Mouse (Mus musculus) kidney, postnatal 0 days (tissue): ENCODE results near the gene Lrrc63. TPM values are rescaled to one million over a fixed set of nuclear protein-coding genes. Genes with fewer than 3 reads are reported as not detected.
A peak's percentile ranks its signal among the peaks of the same experiment; 100 is the strongest.
"Not testable (repeated sequence)": the region's sequence is repeated elsewhere in the genome, so short reads cannot be mapped to it uniquely, and the experiment has no call there.

Source experiments
- ATAC-seq: fragments of 200-750 bp; cut with Nextera tagmentation; replicated peaks from 2 replicates; pipeline ENCODE4 v1.8.0; 2017; ENCODE audit warnings: low read depth, moderate number of reproducible peaks, moderate TSS enrichment, moderate library complexity; ENCODE audit not compliant: low FRiP score
- DNase-seq: peaks from one replicate; pipeline ENCODE4 v3.0.0-alpha.2; 2016; ENCODE audit warnings: low spot score
- H3K27ac ChIP-seq: fragments of 300-500 bp; sonication (generic); 2 replicates; pipeline ENCODE4 v1.5.1; 2014; ENCODE audit warnings: mild to moderate bottlenecking
- H3K27me3 ChIP-seq: fragments of 300-500 bp; sonication (generic); 2 replicates; pipeline ENCODE4 v1.6.1; 2014; ENCODE audit warnings: low read length, mixed read lengths; ENCODE audit not compliant: insufficient read depth
- H3K36me3 ChIP-seq: fragments of 300-500 bp; sonication (generic); 2 replicates; pipeline ENCODE4 v1.6.1; 2014; ENCODE audit warnings: low read length, mixed read lengths; ENCODE audit not compliant: insufficient read depth
- H3K4me1 ChIP-seq: fragments of 300-500 bp; sonication (generic); replicated peaks from 2 replicates; pipeline ENCODE4 v1.6.1; 2014; ENCODE audit warnings: antibody characterized with exemption, low read length, mixed read lengths; ENCODE audit not compliant: insufficient read depth
- H3K4me2 ChIP-seq: fragments of 300-500 bp; sonication (generic); 2 replicates; pipeline ENCODE4 v1.6.1; 2014; ENCODE audit warnings: mild to moderate bottlenecking, low read length, moderate library complexity, mixed read lengths
- H3K4me3 ChIP-seq: fragments of 300-500 bp; sonication (generic); replicated peaks from 2 replicates; pipeline ENCODE4 v1.5.1; 2014; ENCODE audit warnings: low read depth, low read length
- H3K9ac ChIP-seq: fragments of 300-500 bp; sonication (generic); 2 replicates; pipeline ENCODE4 v1.6.1; 2014; ENCODE audit warnings: low read depth, low read length
- H3K9me3 ChIP-seq: fragments of 300-500 bp; sonication (generic); replicated peaks from 2 replicates; pipeline ENCODE4 v1.6.1; 2016; ENCODE audit warnings: low read length, inconsistent platforms, mixed read lengths
- CTCF ChIP-seq: IDR thresholded peaks from 2 replicates; pipeline ENCODE4 v1.5.1; 2016; ENCODE audit warnings: antibody characterized with exemption, low read depth, mild to moderate bottlenecking, moderate library complexity
- WGBS: fragments of 180-500 bp; shearing (Covaris S2); extraction: QIAGEN DNeasy Blood & Tissue Kit; methylation state at CpG from one replicate; pipeline ENCODE4 v1.1.7; 2014; 5-methylcytosine and 5-hydroxymethylcytosine counted together
- polyA plus RNA-seq: library from polyadenylated mRNA; unstranded; fragments of >200 nt; fragmentation: Nextera tagmentation; extraction: Ambion mirVana; gene quantifications from 2 replicates; pipeline ENCODE4 v1.2.1, GENCODE M21; 2015

Gene Lrrc63
- polyA plus RNA-seq, 1 experiment from 2014 or later: not detected

GRCm38 (mm10) chr14:75163866-75164265 lies 33.2 kb upstream of the Lrrc63 start:
- Histone ChIP-seq H3K4me3 (no peak overlapping the region), H3K9ac (no peak overlapping the region), H3K4me2 (no peak overlapping the region), H3K27me3 (no peaks in the 10 kb centered on the region), H3K4me1 (no peaks in the 10 kb centered on the region), H3K27ac (no peak overlapping the region), H3K9me3 (no peaks in the 10 kb centered on the region), H3K36me3 (no peaks in the 10 kb centered on the region)
- DNase-seq: no peak
- no peak for TF ChIP-seq CTCF
- 85% methylated on average over 8 of the region's 8 CpGs for WGBS
- no peak for ATAC-seq

GRCm38 (mm10) chr14:75159375-75159774 lies 28.7 kb upstream of the Lrrc63 start:
- Histone ChIP-seq H3K4me3 (no peak overlapping the region), H3K27me3 (no peaks in the 10 kb centered on the region), H3K4me2 (no peak overlapping the region), H3K9me3 (no peaks in the 10 kb centered on the region), H3K4me1 (no peaks in the 10 kb centered on the region), H3K36me3 (no peaks in the 10 kb centered on the region), H3K9ac (no peak overlapping the region), H3K27ac (no peak overlapping the region)
- DNase-seq: no peak
- 92% methylated on average over 2 of the region's 2 CpGs for WGBS
- ATAC-seq: no peak
- TF ChIP-seq CTCF: no peak

- DNase-seq: no peak
- no peak for ATAC-seq
- no peak overlapping the region for H3K4me2 ChIP-seq
- H3K9ac ChIP-seq: no peak overlapping the region
- H3K27me3 ChIP-seq: no peaks in the 10 kb centered on the region
- no peaks in the 10 kb centered on the region for H3K4me1 ChIP-seq
- H3K36me3 ChIP-seq: no peaks in the 10 kb centered on the region
- no peaks in the 10 kb centered on the region for H3K9me3 ChIP-seq
- 78% methylated on average over 8 of the region's 8 CpGs for WGBS
- no peak for TF ChIP-seq CTCF
- no peak overlapping the region for H3K27ac ChIP-seq
- H3K4me3 ChIP-seq: no peak overlapping the region
Measured at GRCm38 (mm10) chr14:75154481-75154880, 23.8 kb upstream of the Lrrc63 start.

GRCm38 (mm10) chr14:75151146-75151545 lies 20.5 kb upstream of the Lrrc63 start:
- Histone ChIP-seq H3K9ac (no peak overlapping the region), H3K36me3 (no peaks in the 10 kb centered on the region), H3K4me3 (no peak overlapping the region), H3K4me2 (no peak overlapping the region), H3K9me3 (no peaks in the 10 kb centered on the region), H3K27ac (no peak overlapping the region), H3K4me1 (no peaks in the 10 kb centered on the region), H3K27me3 (no peaks in the 10 kb centered on the region)
- ATAC-seq (no peak), DNase-seq (no peak)
- 72% methylated on average over 3 of the region's 3 CpGs for WGBS
- no peak for TF ChIP-seq CTCF

- Histone ChIP-seq H3K9ac (no peak overlapping the region), H3K27ac (no peak overlapping the region), H3K27me3 (no peaks in the 10 kb centered on the region), H3K36me3 (no peaks in the 10 kb centered on the region), H3K4me3 (no peak overlapping the region), H3K4me2 (no peak overlapping the region), H3K9me3 (no peaks in the 10 kb centered on the region), H3K4me1 (no peaks in the 10 kb centered on the region)
- DNase-seq (no peak), ATAC-seq (no peak)
- WGBS: 62% methylated on average over 2 of the region's 2 CpGs
- TF ChIP-seq CTCF: no peak
Measured at GRCm38 (mm10) chr14:75150653-75151052, 20.0 kb upstream of the Lrrc63 start.

GRCm38 (mm10) chr14:75148229-75148628 lies 17.5 kb upstream of the Lrrc63 start:
- H3K4me3 ChIP-seq: no peak overlapping the region
- ATAC-seq: no peak
- WGBS: 74% methylated on average over 9 of the region's 9 CpGs
- H3K27me3 ChIP-seq: no peaks in the 10 kb centered on the region
- H3K9ac ChIP-seq: no peak overlapping the region
- no peaks in the 10 kb centered on the region for H3K9me3 ChIP-seq
- TF ChIP-seq CTCF: no peak
- no peaks in the 10 kb centered on the region for H3K36me3 ChIP-seq
- no peak overlapping the region for H3K4me2 ChIP-seq
- H3K4me1 ChIP-seq: no peaks in the 10 kb centered on the region
- no peak overlapping the region for H3K27ac ChIP-seq
- peak; percentile 12 for DNase-seq

- H3K27me3 ChIP-seq, DNase-seq, H3K36me3 ChIP-seq, H3K4me1 ChIP-seq, H3K4me3 ChIP-seq, H3K27ac ChIP-seq, H3K9ac ChIP-seq, H3K9me3 ChIP-seq, H3K4me2 ChIP-seq, ATAC-seq: not testable (repeated sequence)
- 82% methylated on average over 2 of the region's 2 CpGs for WGBS
Measured at GRCm38 (mm10) chr14:75147706-75148105, 17.0 kb upstream of the Lrrc63 start.
